Mouse (Mus musculus) megakaryocyte, embryonic 14.5 days (primary cell): Measurements from ENCODE around the gene Gm4756.

ENCODE experiments used
- FLI1 ChIP-seq: IDR thresholded peaks from 2 replicates; pipeline ENCODE4 v1.6.1; 2012; ENCODE audit warnings: low read length, inconsistent platforms, mixed read lengths
- GATA1 ChIP-seq: IDR thresholded peaks from 3 replicates; pipeline ENCODE4 v1.6.1; 2012; ENCODE audit warnings: mixed read lengths, low read length, inconsistent platforms, borderline replicate concordance

DNA sequence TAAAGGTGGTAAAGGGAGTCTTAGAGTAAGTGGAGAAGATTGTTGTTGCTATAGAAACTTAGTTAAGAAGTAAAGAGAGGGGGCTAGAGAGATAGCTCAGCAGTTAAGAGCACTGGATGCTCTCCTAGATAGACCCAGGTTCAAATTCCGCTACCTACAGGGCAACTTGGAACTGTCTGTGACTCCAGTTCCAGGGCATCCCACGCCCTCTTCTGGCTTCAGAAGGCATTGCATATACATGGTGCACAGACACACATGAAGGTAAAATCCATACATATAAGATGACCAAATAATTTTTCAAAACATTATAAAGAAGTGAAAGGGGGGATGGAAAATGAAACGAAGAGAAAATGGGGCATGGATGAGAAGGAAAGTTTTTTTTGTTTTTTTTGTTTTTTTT is 30.2 kb upstream of the Gm4756 start:
- TF ChIP-seq GATA1, result no peak
- TF ChIP-seq FLI1, result no peak
